Mouse (Mus musculus) liver, postnatal 0 days (tissue): ENCODE results near the gene Abcb5.

Source experiments
- CTCF ChIP-seq: sonication (generic); IDR thresholded peaks from 2 replicates; pipeline ENCODE4 v1.5.1; 2016; ENCODE audit warnings: antibody characterized with exemption, low read depth
- EP300 ChIP-seq: IDR thresholded peaks from 2 replicates; pipeline ENCODE4 v1.6.1; 2016; ENCODE audit warnings: antibody characterized with exemption, low read depth, mild to moderate bottlenecking

- TF ChIP-seq EP300 (no peak), CTCF (no peak)
Measured at GRCm38 (mm10) chr12:118854401-118854800, 111.8 kb downstream of the Abcb5 start.
